Mouse (Mus musculus) MN1 (cell line): Measurements from ENCODE around the gene Slc31a2.
A peak's percentile ranks its signal among the peaks of the same experiment; 100 is the strongest.

ENCODE experiments used
- DNase-seq: peaks from one replicate; pipeline ENCODE4 v3.0.0-alpha.2; 2016; ENCODE audit warnings: low spot score

Gene Slc31a2

DNA sequence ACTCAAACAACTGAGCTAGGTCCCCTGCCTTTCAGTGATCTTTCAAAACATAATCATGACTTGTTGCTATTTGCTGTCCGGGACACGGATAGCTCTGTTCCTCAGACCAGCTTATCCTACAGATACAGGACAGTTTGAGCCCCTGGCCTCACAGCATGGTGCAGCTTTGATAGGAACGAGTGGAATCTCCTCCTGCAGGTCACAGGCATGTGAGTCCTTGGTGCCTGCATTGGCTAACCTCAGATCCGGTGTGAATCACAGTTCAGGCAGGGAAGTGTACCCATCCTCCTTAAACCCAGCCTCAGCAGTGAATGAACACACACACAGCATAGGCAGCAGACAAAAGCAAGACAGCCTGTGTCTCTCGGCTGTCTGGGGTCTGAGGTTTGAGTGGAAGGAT lies 19.0 kb downstream of the Slc31a2 start:
- DNase-seq, result no peak

DNA sequence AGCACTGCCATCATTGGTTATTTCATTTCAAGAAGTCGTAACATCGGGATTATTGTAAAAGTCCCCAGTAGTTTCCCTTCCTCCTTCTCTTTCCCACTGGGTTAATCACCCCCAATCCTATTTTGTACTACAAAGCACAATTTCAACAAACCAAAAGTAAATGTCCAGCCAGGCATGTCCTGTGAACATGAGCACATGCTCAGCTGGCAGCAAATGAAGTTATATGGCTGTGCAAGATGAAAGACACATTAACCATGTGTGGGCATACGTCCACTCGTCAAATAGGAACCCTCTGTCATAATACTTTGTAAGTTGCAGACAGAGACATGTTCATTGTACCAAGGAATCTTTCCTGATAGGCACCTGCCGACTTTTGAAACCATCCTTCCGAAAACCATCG lies 20.6 kb downstream of the Slc31a2 start:
- DNase-seq, result no peak

DNA sequence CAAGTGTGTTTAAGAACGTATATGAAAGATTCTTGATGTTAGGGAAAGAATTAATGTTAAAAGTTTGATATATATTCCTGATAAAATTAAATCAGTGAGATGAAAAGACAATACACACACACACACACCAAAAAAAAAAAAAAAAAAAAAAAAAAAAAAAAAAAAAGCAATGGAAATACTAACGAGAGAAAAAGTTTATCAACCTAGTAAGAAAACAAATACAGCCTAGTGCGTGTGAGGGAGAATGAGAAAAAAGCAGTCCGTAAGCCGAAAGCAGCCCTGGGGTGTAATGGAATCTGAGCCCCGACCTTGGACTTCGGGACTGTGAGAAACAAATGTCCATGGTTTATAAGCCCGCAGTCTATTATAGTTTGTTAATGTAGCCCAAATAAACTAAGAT lies 23.2 kb downstream of the Slc31a2 start:
- no peak for DNase-seq

DNA sequence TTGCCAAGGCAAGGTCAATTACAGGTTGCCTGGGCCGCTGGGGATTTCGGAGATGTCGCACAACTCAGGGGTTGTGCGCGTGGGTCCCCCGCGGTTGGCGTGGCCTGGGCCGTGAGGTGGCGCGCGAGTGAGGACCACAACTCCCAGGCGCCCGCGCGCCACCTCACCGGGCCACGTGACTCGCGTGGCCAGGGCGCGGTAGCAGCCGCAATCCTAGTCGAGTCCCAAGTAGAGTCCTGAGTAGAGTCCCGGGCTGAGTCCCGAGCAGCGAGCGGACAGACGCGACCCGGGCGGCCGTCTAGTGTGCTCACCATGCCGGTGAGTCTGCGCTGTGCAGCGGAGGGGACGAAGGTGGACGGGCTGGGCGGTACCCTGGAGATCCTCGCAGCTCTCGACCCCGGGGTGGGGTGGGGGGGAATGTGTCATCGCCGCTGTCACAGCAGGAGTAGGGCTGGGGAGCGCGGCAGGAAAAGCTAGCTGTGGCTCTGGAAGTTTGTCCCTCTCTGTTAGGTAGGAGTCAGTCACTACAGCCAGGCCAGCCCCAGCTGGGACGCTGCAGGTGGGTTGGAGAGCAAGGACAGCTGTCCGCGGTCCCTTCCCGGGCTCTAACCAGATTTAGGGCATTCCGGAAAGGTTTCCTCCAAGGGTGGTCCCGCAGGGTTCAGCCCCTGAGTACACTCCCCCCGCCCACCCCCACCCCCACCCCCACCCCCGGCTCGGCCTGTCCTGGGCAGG lies 24.1 kb downstream of the Slc31a2 start:
- peak; percentile 78 for DNase-seq

DNA sequence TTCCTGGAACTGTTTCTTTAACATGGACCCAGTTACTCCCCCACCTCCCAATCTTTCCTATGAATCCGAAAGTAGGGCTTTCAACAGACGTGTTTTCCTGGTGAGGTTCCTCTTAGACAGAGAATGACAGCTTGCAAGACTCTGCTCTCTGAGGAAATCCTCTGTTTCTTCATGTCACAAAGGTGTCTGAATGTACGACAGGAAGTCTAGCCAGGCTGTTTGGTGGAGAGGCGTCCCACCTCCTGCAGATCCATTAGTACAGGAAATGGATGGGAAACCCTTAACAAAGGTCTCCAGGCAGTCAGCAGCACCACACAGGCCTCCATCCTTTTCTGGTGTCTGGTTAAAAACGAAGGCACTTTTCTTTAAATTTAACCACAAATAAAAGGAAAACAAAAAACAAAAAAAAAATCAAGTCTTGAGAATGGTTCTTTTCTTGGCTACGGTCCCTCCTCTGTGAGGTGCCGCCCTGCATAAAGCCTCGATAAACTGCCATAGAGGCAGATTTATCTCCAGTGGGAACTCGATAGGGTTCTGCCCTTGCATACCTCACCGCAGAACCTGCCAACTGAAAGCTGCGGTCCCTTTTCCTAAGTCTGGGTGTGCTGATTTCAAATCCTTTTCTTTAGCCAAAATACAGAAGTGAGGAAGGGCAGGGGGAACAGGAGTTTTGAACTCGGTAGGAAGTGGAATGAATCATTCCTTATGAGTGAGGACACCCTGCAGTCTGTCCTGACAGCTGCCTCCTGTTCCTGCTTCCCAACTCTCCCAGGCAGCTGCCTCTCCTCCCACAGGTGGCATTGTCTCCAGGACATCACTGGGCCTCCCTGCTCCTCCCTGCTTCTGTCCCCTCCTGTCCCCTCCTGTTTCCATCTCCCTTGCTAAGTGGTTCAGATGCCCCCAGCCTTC lies 24.9 kb downstream of the Slc31a2 start:
- DNase-seq, result no peak

DNA sequence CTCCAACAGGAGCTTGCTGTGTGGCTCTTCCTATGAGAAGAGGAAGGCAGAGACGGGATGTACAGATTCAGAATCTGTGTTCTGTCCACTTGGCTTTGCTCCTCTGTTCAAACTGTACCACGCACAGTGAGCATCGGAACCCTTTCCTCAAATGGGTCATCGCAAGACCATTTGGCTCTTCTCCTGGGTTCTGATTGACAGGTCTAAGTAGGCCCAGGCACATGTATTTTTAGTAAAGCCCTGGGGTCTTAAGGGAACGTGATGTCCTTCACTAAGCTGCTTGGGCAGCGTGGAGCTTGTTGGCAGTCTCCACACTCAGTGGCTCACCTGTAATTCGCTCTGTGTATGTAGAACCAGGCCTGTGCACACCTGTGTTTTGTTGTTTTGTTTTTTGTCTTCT lies 26.9 kb downstream of the Slc31a2 start:
- DNase-seq, result no peak

DNA sequence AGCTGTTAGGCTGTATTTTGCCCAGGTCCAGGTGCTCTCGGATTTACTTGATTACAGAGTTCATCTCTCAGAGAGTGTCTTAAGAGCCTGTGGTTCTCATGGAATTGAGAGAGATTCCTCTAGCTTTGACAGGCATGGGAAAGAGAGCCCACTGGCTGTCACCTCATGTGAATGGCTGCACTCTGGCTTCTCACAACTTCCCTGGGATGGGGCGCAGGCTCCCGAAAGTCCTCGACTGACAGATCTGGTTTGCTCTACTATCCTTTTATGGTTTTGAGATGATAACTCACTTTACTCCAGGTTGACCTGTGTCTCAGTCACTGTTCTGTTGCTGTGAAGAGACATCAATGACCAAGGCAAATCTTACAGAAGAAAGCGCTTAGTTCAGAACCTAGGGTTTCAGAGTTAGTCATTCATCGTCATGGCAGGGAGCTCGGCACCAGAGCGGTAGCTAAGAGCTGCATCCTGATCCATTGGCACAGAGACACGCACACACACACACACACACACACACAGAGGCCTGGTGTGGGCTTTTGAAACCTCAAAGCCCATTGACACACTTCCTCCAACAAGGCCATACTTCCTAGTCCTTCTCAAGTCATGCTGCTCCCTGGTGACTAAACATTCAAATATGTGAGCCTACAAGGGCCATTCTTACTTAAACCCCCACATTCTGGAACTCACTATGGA lies 28.6 kb downstream of the Slc31a2 start:
- DNase-seq, result no peak

DNA sequence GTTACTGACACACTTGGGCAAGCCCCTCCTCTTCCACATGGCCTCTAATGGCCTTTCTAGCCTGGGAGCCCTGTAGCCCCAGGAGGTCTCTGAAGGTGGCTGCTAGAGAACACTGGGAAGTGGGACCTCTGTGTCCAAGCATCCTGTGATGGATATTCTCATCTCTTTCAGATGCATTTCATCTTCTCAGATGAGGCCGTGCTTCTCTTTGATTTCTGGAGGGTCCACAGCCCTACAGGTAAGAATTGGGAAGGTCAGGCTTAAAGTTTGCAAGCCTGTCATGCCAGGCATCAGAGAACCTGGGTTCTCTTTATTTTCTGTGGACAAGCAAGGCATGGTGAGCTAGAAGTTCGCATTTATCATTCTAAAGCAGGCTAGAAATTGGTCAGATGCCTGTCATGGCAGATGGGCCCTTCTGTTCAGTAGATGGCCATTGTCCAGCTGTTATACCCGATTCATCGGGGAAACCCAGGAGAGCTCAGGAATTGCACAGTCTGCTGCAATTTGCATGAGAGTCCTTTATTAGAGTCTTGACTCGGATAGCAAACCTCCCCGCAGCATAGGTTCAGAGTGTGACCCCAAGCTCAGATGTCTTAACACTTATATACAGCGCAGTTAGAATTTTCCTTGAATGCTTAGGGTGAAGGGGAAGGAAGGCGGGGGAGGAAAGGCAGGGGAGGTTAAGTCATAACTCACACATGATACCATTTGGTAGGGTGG lies 30.3 kb downstream of the Slc31a2 start:
- no peak for DNase-seq

DNA sequence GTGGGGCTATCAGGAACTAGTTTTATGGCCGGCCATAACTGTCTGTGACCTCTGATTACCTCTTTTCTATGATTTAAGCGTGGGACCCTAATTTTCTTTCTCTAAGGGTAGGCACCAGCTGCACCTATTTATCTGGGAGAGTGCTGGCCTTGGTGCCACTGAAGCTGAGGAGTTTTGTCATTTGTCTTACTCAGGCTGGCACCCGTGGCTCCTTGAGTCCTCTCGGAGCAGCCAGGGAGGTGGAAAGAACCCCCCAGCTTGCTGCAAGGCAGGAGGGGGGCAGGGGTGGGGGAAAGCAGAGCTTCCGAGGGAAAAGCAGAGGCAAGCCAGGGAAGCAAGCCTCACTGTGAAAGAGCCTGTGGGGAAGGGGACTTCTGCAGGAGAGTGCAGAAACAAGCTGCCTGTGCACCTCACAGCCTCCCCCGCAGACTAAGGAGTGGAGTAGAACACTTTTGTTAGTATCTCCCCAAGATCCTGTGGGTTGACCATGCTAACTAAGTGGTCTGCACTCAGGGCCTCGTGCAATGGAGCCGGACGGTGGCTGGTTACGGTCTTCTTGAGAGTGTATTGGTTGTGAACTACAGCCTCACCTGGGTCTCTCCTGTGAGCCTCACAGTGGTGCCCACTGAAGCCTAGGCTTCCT lies 31.0 kb downstream of the Slc31a2 start:
- no peak for DNase-seq

DNA sequence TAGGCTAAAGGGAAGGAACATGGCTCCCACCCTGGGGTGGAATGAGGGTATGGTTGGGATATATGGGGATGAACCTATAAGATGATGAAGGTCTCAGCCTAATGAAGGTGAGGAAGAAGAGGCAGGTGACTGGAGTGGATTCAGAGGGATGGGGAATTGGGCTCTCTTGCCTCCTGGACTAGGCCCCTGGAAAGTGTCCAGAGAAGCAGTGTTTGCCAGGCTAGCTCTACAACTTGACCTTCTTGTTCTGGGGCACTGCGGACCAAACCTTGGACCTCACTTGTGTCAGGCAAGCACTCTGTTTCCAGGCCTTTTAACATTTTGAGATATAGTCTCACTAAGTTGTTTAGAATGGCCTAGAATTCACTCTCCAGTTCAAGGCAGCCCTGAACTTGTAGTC lies 32.4 kb downstream of the Slc31a2 start:
- DNase-seq, result no peak

DNA sequence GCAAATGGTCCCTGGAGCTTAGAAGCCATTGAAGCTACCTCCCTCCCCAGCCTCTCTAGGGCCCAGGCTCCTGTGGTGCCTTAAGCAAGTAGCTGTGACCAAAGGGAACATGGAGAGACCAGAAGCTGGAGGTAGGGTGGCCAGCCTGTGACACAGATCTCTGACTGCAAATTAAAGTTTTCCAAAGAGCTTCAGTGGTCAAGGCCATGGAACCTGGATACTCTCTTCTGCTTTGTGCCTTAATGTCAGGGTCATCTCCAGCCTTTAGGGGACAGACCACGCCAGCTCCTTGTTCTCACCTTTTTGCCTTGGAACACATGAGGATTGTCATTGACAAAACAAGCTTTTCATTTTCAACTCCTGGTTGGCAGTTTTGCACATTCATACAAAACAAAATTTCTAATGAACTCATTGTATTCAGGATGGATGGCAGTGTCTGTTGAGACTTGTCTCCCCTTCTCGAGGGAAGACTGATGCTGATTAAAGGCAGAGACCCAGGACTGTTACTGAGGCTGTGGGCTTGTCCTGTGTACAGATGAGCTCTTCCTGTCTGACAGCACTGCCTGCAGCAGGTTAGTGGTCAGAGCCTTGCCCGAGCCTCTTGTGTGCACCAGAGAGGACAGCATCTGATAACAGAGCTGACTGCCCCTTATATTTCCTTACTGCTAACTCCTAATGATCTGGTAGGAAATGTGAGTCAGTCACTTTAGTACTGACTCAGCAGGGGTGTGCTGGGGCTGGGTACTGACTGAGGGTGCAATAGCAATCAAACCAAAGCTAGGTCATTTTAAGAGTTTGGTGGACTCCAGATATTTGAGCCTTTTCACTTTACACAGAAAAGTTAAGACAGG lies 35.1 kb downstream of the Slc31a2 start:
- DNase-seq, result no peak

DNA sequence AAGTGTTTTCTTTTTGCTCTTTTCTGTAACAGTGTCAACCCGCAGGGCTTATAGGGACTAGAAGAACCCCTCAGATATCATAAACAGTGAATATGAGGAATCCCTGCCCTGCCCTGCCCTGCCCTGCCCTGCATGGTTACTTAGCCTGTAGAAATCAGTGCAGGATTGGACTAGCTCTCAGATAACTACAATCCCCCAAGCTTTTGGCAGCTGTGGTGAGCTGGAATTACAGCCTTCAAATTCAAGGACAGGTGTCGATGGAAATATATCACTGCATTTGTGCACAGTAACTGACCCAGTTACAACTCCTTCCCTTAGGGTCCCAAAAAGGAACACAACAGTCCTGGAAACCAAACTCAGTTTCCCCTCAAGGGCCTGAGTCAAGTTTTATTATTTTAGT lies 37.6 kb downstream of the Slc31a2 start:
- DNase-seq, result no peak

DNA sequence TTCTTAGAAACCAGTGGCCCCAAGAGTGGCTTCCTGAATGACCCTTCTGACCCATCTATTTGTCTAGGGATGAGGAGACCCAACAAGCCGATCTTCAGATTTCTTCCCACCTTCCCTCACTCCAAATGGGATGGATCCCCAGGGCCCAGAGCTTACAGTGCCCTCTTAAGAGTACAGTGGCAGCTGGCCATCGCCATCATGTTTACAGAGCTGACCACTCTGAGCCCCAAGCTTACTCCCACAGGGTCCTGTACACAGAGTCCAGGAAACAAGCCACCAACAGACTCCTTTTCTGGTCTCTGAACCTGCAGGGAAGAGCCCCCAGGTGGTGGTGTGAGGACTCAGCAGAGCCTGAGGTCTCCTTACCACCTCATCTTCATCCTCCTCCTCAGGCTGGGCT lies 40.4 kb downstream of the Slc31a2 start:
- no peak for DNase-seq

DNA sequence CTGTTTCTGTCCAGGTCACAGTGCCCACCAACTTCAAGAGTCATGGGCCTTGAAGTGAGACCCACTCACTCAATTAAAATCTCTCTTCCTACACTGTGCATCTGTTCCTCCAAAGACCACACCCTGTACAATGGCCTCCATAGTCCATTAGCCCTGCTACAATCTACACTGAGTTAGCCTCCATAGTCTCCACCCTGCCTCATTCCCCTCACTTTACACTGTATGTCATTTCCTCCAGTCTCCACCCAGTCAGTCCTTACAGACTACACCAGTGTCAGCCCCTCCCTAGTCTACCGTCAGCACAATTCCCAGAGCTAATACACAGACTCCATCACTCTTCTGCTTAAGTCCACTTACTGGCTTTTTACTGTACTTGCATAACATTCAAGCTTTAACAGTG lies 40.9 kb downstream of the Slc31a2 start:
- DNase-seq, result no peak

DNA sequence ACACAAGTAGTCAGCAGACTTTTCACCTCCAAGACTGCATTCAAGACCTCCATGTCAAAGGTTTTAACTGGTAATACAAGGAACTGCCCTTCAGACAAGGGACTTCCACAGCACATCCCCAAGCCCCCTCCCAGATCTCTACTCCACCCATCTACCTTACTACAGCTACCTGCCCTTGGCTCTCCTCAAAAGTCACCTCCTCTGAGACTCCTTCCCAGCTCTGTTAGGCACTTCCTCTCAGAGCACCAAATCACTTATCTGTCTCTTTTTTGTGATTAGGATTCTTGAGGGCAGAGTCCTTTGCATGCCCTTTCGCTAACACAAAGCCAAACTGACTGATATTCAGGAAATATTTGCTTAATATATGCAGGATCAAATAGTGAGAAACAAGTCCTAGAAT lies 43.9 kb downstream of the Slc31a2 start:
- no peak for DNase-seq

DNA sequence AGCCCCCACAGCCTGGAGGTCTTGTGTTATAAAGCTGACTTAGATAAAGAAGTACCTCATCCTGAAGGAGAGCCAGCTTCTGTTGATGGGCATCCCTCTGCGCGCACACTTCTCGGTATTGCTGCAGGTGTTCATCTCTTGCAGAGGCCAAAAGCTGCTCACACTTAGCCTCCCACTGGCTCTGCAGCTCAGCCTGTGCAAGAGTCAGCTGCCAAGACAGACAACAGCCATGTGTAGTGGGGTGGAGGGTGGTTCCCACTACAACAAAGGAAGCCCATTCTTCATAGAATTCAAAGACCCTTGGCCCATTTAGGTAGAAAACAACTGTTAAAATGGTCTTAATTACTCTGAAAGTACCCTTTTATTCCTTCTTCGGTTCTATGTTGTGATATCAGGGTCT lies 44.5 kb downstream of the Slc31a2 start:
- DNase-seq, result no peak

DNA sequence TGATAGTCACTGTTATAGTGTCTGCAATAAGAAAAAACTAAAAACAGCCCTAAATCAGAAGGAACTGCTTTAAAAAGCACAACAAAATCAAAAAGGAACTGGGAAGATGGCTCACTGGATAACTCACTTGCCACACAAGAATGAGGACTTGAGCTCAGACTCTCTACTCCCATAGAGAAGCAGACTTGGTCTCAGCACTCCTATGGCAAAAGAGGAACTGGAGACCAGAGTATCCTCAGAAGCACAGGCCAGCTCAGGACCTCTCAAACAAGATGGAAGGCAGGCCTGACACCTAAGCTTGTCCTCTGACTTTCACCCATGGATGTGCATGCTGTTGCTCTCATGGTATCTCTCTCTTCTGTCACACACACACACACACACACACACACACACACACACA lies 46.0 kb downstream of the Slc31a2 start:
- DNase-seq, result no peak

DNA sequence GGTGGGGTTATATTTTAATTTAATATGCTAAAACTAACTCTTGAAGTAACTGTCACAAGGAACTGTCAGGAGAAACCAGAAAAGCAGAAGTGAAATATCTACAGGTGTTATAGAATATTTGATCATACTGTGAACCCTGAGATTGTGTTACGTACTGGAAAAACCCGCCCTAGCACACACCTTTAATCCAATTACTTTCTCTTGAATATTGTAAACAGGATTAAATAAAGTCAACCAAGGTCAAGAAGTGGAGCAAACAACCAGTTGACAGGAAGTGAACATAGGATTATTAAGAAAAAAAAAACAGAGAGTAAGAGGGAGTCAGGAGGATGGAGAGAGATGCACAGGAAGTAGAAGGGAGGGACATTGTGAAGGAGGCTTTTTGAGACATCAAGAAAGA lies 50.5 kb downstream of the Slc31a2 start:
- no peak for DNase-seq

DNA sequence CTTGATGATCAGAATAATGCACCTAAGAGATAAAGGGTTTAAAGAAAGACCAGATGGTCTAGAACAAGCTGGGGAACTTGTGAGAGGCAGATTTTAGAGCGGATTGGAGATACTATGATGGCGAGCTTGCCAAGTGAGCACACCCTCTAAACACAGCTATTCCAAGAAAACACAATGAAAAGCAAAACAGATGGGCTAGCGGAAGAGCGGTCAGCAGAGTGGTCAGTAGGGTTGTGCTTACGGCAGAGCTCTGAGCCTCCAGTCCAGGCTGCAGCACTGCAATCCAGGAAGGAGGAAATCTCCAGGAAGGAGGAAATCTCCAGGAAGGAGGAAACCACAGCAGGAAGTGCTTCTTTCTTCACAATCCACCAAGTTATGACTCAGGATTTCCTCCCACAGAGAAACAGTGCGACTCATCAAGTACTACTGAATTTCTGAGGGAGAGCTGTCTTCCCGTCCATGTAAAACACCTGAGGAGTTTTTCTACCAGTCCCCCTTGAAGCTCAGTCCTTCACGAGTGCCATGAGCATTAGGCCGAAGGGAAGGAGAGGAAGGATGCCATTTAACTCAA lies 51.4 kb downstream of the Slc31a2 start:
- no peak for DNase-seq

DNA sequence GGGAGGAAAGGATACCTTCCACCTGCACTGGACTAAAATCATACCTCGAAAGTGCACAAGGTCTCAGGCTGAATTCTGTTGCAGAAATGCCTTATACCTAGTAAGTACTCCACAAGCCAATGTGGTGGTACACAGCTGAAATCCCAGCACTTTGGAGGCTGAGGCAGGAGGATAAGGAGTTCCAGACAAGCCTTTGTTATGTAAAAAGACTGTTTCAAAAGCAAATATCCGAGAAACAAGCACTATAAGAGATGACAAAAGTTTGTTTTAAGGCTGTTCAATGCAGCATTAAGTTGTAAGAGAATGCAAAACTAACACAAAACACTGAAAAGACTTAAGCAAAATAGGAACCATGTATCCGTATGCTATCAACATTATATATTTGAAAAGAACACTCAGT lies 52.2 kb downstream of the Slc31a2 start:
- DNase-seq, result no peak
